Mouse (Mus musculus) yolk sac, embryonic 10.5 days (tissue): ENCODE data around the gene Ccn6.
A peak's percentile ranks its signal among the peaks of the same experiment; 100 is the strongest.

ENCODE experiments used
- DNase-seq: peaks from one replicate; pipeline ENCODE4 v3.0.0-alpha.2; 2017; ENCODE audit warnings: low spot score

Ccn6 gene

DNA sequence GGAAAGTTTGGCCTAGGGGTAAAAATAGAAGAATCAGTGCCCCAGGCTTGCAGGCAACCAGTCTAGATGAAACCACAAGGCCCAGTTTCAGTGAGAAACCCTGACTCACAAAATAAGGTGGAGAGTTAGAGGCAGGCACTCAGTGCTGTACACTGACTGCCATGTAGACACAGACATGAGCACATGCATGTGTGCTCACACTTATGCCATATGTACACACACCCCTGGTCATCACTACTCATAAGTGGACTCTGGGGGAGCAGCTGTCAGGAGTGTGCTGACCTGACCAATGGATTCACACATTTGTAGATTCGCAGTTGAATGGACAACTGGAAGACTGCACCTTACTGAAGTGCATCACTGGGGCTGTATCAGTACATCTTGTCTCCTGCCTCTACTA lies 2.2 kb downstream of the Ccn6 start:
- no peak for DNase-seq

- DNase-seq, result no peak
Observed at GRCm38 (mm10) chr10:39158306-39158705, 5.3 kb downstream of the Ccn6 start.

DNA sequence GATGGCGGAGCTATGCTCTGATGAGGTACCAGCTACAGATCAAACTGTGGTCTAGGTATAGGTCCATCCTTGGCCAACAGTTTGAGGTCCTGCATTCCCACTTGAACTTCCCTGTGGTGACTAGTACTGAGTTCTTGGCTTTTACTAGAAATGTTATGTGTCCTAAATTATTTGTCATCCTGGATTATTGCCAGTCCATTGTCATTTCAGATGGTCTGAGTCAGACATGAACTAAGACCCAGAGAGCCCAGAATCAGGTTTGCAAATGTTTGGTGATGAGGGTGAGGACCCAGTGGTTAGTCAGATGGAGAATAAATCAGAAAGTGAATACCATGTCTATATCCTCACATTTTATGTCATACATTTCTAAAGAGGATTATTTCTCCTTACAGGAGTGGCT lies 6.3 kb downstream of the Ccn6 start:
- no peak for DNase-seq

GRCm38 (mm10) chr10:39156719-39157118 lies 6.9 kb downstream of the Ccn6 start:
- DNase-seq, result no peak

- no peak for DNase-seq
Observed at GRCm38 (mm10) chr10:39142216-39142615, 21.4 kb downstream of the Ccn6 start.

GRCm38 (mm10) chr10:39141401-39141800 lies 22.2 kb downstream of the Ccn6 start:
- DNase-seq, result no peak

- no peak for DNase-seq
Observed at GRCm38 (mm10) chr10:39140843-39141242, 22.8 kb downstream of the Ccn6 start.

GRCm38 (mm10) chr10:39138761-39139160 lies 24.8 kb downstream of the Ccn6 start:
- no peak for DNase-seq

DNA sequence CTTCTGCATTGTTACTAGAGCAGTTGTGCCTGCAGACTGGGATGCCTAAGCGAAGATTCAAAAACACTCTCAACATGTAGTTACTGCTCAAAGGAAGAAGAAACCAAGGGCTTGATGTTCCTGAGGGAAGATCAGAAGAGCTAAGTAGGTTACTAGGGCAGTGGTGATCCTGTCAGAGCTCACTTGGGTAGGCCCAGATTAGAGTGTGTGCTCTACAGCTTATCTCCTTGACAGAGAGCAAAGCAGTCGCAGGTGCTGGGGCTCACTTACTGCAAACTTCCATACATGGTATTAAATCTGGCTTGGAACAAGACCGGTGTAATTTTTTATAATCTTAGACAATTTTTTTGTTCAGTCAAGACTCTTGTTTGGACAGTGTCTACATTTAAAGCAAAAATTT lies 25.8 kb downstream of the Ccn6 start:
- no peak for DNase-seq

GRCm38 (mm10) chr10:39133462-39134310 lies 29.9 kb downstream of the Ccn6 start, which contains the start of the genes Fam229b and Tube1:
Gene Fam229b (minus strand): TSS chr10:39133914.
Gene Tube1 (plus strand): TSS chr10:39133976.
- peak; percentile 92 for DNase-seq

GRCm38 (mm10) chr10:39121412-39121811 lies 42.2 kb downstream of the Ccn6 start:
- no peak for DNase-seq

- no peak for DNase-seq
Observed at GRCm38 (mm10) chr10:39109489-39109874, 54.1 kb downstream of the Ccn6 start.

- no peak for DNase-seq
Observed at GRCm38 (mm10) chr10:39108837-39109488, 54.6 kb downstream of the Ccn6 start.

DNA sequence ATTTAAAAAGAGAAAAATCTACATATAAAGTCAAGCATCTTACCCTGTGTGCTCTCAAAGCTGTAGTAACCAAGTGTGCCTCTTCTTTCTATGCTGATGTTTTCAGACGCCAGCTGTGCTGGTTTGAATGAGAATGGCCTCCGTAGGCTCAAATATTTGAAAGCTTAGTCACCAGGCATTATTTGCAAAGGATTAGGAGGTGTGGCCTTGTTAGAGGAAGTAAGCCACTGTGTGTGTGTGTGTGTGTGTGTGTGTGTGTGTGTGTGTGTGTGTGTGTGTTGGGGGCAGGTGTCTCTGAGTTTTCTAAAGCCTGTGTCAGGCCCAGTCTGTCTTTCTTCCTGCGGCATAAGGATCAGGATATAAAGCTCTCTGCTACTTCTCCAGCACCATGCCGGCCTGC lies 56.7 kb downstream of the Ccn6 start:
- no peak for DNase-seq

GRCm38 (mm10) chr10:39106413-39106812 lies 57.2 kb downstream of the Ccn6 start:
- DNase-seq, result no peak

DNA sequence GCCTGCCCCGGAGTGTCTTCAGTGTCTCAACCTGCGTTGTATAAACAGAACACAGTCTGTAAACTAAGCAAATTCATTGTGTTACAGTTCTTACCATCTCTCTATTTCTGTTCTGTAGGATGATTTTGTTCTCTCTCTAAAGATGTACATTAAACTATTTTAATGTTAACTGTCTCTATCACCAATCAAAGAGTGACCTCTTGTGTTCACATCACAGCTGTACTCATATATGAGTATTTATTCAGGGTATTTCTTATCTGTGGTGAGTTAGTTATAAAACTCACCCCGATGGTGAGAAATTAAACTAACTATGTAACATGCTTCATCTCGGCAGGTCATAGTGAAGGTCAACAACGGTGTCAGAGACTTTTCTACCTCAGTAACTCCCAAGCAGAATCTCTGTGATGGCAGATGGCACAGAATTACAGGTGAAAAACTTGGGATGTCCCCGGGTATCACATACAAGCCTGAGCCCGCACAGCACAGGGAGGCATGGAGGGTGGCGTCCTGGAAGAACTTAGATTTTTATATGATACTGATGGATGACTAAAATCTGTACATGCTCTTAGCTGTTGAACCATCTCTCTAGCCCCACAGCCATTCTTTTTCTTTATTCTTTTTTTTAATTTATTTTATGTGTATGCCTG lies 58.7 kb downstream of the Ccn6 start:
- no peak for DNase-seq
